Comparison of ENCODE assay signal across 27 mouse cellular contexts in genomic region chr8:30569799-30570198, GRCm38 (mm10).
DNase-seq lines count a peak whose midpoint lies in the region; ATAC-seq lines count a peak whose summit lies in the region.
"Had no signal": no experiment of that assay in that cellular context is flagged by ENCODE, and none has a peak within 500 bp of the region (broad histone marks: within the 10 kb centered on the region; RNA-seq: fewer than 3 reads in every experiment).

No protein-coding gene starts in this region.

- no peak overlapping the region for H3K27ac ChIP-seq in intestine, embryonic 16.5 days (ENCODE audit: low read length)
- H3K27ac ChIP-seq: embryonic facial prominence, embryonic 13.5 days; embryonic facial prominence, embryonic 15.5 days; forebrain, embryonic 10.5 days; forebrain, embryonic 12.5 days had no signal

- H3K9me3 ChIP-seq in intestine, embryonic 16.5 days (ENCODE audit: control insufficient read depth, low read length), result no peaks in the 10 kb centered on the region
- H3K9me3 ChIP-seq: embryonic facial prominence, embryonic 13.5 days; embryonic facial prominence, embryonic 15.5 days; forebrain, embryonic 10.5 days; forebrain, embryonic 12.5 days had no signal

- no peak overlapping the region for H3K4me3 ChIP-seq in intestine, embryonic 16.5 days (ENCODE audit: low read length)
- H3K4me3 ChIP-seq: embryonic facial prominence, embryonic 13.5 days; embryonic facial prominence, embryonic 15.5 days; erythroblast, embryonic 14.5 days; forebrain, embryonic 10.5 days; forebrain, embryonic 12.5 days had no signal

- peak; percentile 12 for DNase-seq in retina, embryonic 14.5 days (ENCODE audit: low spot score)
- no peak for DNase-seq in retina, postnatal 1 day
- DNase-seq: adrenal gland, adult 8-10 months; adrenal gland, postnatal 14 days; adrenal gland, postnatal 36 days; B cell, adult 2 months; cerebellum, adult 11-12 months; cerebellum, adult 2 months; cerebellum, adult 9-11 months; cerebellum, postnatal 14 days; cerebellum, postnatal 36 days; embryo, embryonic 11 days had no signal

- H3K4me1 ChIP-seq in intestine, embryonic 16.5 days (ENCODE audit: control insufficient read depth, insufficient read depth, low read length), result no peaks in the 10 kb centered on the region
- H3K4me1 ChIP-seq: embryonic facial prominence, embryonic 15.5 days; forebrain, embryonic 10.5 days; forebrain, embryonic 12.5 days had no signal

- 52% methylated on average over 3 of the region's 3 CpGs for WGBS in intestine, embryonic 16.5 days

- no peaks in the 10 kb centered on the region for H3K27me3 ChIP-seq in intestine, embryonic 16.5 days (replicated peaks; ENCODE audit: control insufficient read depth, insufficient read depth, low read length)
- H3K27me3 ChIP-seq: CH12.LX; embryonic facial prominence, embryonic 13.5 days; embryonic facial prominence, embryonic 15.5 days; forebrain, embryonic 12.5 days; Patski had no signal

- no peaks in the 10 kb centered on the region for H3K36me3 ChIP-seq in intestine, embryonic 16.5 days (ENCODE audit: control insufficient read depth, insufficient read depth, low read length)
- H3K36me3 ChIP-seq: embryonic facial prominence, embryonic 13.5 days; embryonic facial prominence, embryonic 15.5 days; forebrain, embryonic 10.5 days; forebrain, embryonic 12.5 days; G1E had no signal

- ATAC-seq in intestine, embryonic 16.5 days, result peak; percentile 82
- no peak for ATAC-seq in megakaryocyte, adult 5-6 weeks (ENCODE audit: poor library complexity, severe bottlenecking)
- ATAC-seq in monocyte, adult 5-6 weeks (replicated peaks; ENCODE audit: insufficient number of reproducible peaks, low FRiP score, low TSS enrichment, poor library complexity, severe bottlenecking), result no peak
- ATAC-seq: activated CD4-positive, CD25-positive, alpha-beta regulatory T cell, adult 4 months; CD4-positive, CD25-positive, alpha-beta regulatory T cell, adult 4 months; forebrain, embryonic 14.5 days; forebrain, embryonic 16.5 days; Patski had no signal

- no peak overlapping the region for H3K9ac ChIP-seq in intestine, embryonic 16.5 days (ENCODE audit: low read depth, low read length)
- H3K9ac ChIP-seq: embryonic facial prominence, embryonic 13.5 days; embryonic facial prominence, embryonic 15.5 days; forebrain, embryonic 12.5 days had no signal

- no peak overlapping the region for H3K4me2 ChIP-seq in intestine, embryonic 16.5 days (ENCODE audit: low read depth, low read length)
- H3K4me2 ChIP-seq: embryonic facial prominence, embryonic 13.5 days; embryonic facial prominence, embryonic 15.5 days; forebrain, embryonic 12.5 days had no signal
